Mouse (Mus musculus) C2C12 (cell line): ENCODE measurements at regions not wholly inside any gene's neighbourhood (a gene's known extent, or its start where the extent isn't known, plus 50 kb on each side); places are given as distances from the start of the nearest gene placed in this dataset.

Experiments used
- CEBPB ChIP-seq: IDR thresholded peaks from one replicate; pipeline ENCODE4 v1.6.1; 2011; ENCODE audit warnings: low read depth, mild to moderate bottlenecking, control low read depth, moderate library complexity
- CTCF ChIP-seq: IDR thresholded peaks from one replicate; pipeline ENCODE4 v1.5.1; 2011; ENCODE audit not compliant: control insufficient read depth, insufficient read depth, insufficient read length
- FOSL1 ChIP-seq: IDR thresholded peaks from one replicate; pipeline ENCODE4 v1.8.0; 2011; ENCODE audit warnings: mild to moderate bottlenecking, low read length; ENCODE audit not compliant: poor library complexity, insufficient read depth, severe bottlenecking
- MAX ChIP-seq: IDR thresholded peaks from one replicate; pipeline ENCODE4 v1.6.1; 2011; ENCODE audit warnings: mild to moderate bottlenecking, control low read depth
- USF1 ChIP-seq: IDR thresholded peaks from one replicate; pipeline ENCODE4 v1.6.1; 2011; ENCODE audit warnings: low read depth, mild to moderate bottlenecking, control low read depth, moderate library complexity

DNA sequence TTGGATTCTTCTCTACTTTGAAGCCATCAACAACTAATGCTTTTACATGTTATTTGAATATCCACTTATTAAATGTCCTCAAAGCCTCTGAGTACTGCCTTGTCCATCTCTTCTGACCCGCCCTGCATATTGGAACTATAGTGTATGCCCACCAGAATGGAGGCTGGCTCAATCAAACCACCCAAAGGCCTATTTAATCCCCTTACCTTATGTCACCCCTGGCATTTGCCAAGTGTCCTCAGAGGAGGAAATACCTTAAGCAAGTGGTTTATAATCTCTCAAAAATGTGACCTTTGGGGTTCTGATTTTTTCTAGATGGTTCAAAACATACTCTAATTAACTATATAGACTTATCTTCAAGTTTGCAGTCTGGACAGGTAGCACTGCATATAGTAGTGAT, 542.3 kb downstream of the Etv1 start:
- no peak for TF ChIP-seq CTCF
- no peak for TF ChIP-seq MAX
- TF ChIP-seq CEBPB: no peak
- no peak for TF ChIP-seq USF1
- TF ChIP-seq FOSL1: no peak
